Mouse (Mus musculus) hindbrain, embryonic 10.5 days (tissue): ENCODE data around the gene Cyp20a1. TPM values are rescaled to one million over a fixed set of nuclear protein-coding genes. Genes with fewer than 3 reads are reported as not detected.

Experiments
- DNase-seq: peaks from one replicate; pipeline ENCODE4 v3.0.0-alpha.2; 2017; ENCODE audit warnings: low spot score
- H3K27ac ChIP-seq: fragments of 300-500 bp; sonication (generic); 2 replicates; pipeline ENCODE4 v1.5.1; 2016; ENCODE audit warnings: mild to moderate bottlenecking, moderate library complexity
- H3K27me3 ChIP-seq: fragments of 300-500 bp; sonication (generic); 2 replicates; pipeline ENCODE4 v1.6.1; 2016; ENCODE audit warnings: mild to moderate bottlenecking; ENCODE audit not compliant: poor library complexity, insufficient read depth, severe bottlenecking
- H3K36me3 ChIP-seq: fragments of 300-500 bp; sonication (generic); 2 replicates; pipeline ENCODE4 v1.6.1; 2016; ENCODE audit warnings: mild to moderate bottlenecking, moderate library complexity
- H3K4me1 ChIP-seq: fragments of 300-500 bp; sonication (generic); replicated peaks from 2 replicates; pipeline ENCODE4 v1.6.1; 2016; ENCODE audit warnings: mild to moderate bottlenecking
- H3K4me3 ChIP-seq: fragments of 300-500 bp; sonication (generic); 2 replicates; pipeline ENCODE4 v1.5.1; 2016; ENCODE audit warnings: mild to moderate bottlenecking, moderate library complexity
- H3K9me3 ChIP-seq: fragments of 300-500 bp; sonication (generic); 2 replicates; pipeline ENCODE4 v1.6.1; 2016; ENCODE audit warnings: mild to moderate bottlenecking, moderate library complexity
- WGBS: fragments of 180-500 bp; shearing (Covaris S2); methylation state at CpG from one replicate; pipeline ENCODE4 v1.1.7; 2016; 5-methylcytosine and 5-hydroxymethylcytosine counted together
- polyA plus RNA-seq: library from polyadenylated mRNA; unstranded; fragments of >200 nt; fragmentation: Nextera tagmentation; extraction: Ambion mirVana; gene quantifications from 2 replicates; pipeline ENCODE4 v1.2.1, GENCODE M21; 2016

The Cyp20a1 gene
- polyA plus RNA-seq, 1 experiment from 2014 or later = 25.2 TPM

GRCm38 (mm10) chr1:60409928-60410817, 67.0 kb downstream of the Cyp20a1 start:
- Histone ChIP-seq H3K27ac (peak overlapping the region; percentile 99), H3K4me3 (peak overlapping the region; percentile 96)

GRCm38 (mm10) chr1:60416724-60417123, 73.6 kb downstream of the Cyp20a1 start:
- Histone ChIP-seq H3K9me3 (peaks cover 3% of the 10 kb centered on the region; the same call in 1 of the 2 replicates), H3K36me3 (peaks cover 17% of the 10 kb centered on the region; the same call in 1 of the 2 replicates), H3K4me3 (no peak overlapping the region), H3K27me3 (no peaks in the 10 kb centered on the region), H3K4me1 (peaks cover 2% of the 10 kb centered on the region), H3K27ac (no peak overlapping the region)
- WGBS = 82% methylated on average over 3 of the region's 3 CpGs
- DNase-seq = no peak

More at GRCm38 (mm10) chr1:60409928-60410817, 67.0 kb downstream of the Cyp20a1 start:
- WGBS = 1% methylated on average over 54 of the region's 54 CpGs
- H3K27me3 ChIP-seq = no peaks in the 10 kb centered on the region
- peaks cover 32% of the 10 kb centered on the region for H3K4me1 ChIP-seq
- DNase-seq = no peak
- no peaks in the 10 kb centered on the region for H3K9me3 ChIP-seq
- H3K36me3 ChIP-seq = peaks cover 4% of the 10 kb centered on the region; the same call in 1 of the 2 replicates

- Histone ChIP-seq H3K36me3 (peaks cover 23% of the 10 kb centered on the region; the same call in 1 of the 2 replicates), H3K9me3 (0 out of 2 replicates have a peak, but pooled peaks cover 2% of the 10 kb centered on the region), H3K27ac (no peak overlapping the region), H3K27me3 (no peaks in the 10 kb centered on the region), H3K4me3 (no peak overlapping the region), H3K4me1 (peaks cover 15% of the 10 kb centered on the region)
- WGBS = 91% methylated on average over 1 of the region's 1 CpGs
- no peak for DNase-seq
Observed at GRCm38 (mm10) chr1:60423882-60424281, 80.8 kb downstream of the Cyp20a1 start.

- Histone ChIP-seq H3K27me3 (no peaks in the 10 kb centered on the region), H3K36me3 (peaks cover 22% of the 10 kb centered on the region; the same call in 1 of the 2 replicates), H3K27ac (no peak overlapping the region), H3K4me3 (no peak overlapping the region), H3K9me3 (0 out of 2 replicates have a peak, but pooled peaks cover 2% of the 10 kb centered on the region), H3K4me1 (peaks cover 15% of the 10 kb centered on the region)
- DNase-seq = no peak
- WGBS = 93% methylated on average over 2 of the region's 2 CpGs
Observed at GRCm38 (mm10) chr1:60428341-60428740, 85.2 kb downstream of the Cyp20a1 start.

DNA sequence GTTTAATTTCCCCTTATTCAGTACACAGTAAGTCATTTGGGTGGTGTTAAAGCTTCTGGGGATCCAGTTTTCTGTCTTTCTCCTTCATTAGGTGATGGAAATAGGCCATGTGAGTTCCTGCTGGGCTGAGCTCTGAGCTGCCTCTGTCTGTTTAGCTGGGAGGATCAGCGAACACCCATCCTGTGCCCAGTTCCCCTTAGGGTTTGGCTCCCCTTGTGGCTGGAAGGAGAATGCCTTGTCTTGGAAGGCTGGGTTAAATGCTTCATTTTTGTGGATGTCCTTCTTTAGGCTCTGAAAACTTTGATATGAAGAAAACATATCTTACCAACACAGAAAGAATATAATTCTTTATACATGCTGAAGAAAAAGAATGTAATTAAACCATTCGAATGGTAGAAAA, 85.8 kb downstream of the Cyp20a1 start:
- H3K36me3 ChIP-seq = peaks cover 22% of the 10 kb centered on the region; the same call in 1 of the 2 replicates
- H3K9me3 ChIP-seq = 0 out of 2 replicates have a peak, but pooled peaks cover 2% of the 10 kb centered on the region
- H3K27me3 ChIP-seq = no peaks in the 10 kb centered on the region
- no peak for DNase-seq
- 87% methylated on average over 2 of the region's 2 CpGs for WGBS
- H3K4me1 ChIP-seq = peaks cover 15% of the 10 kb centered on the region
- H3K27ac ChIP-seq = no peak overlapping the region
- H3K4me3 ChIP-seq = no peak overlapping the region

GRCm38 (mm10) chr1:60431531-60431930, 88.4 kb downstream of the Cyp20a1 start:
- no peak overlapping the region for H3K4me3 ChIP-seq
- DNase-seq = no peak
- 0 out of 2 replicates have a peak, but pooled peaks cover 2% of the 10 kb centered on the region for H3K9me3 ChIP-seq
- H3K4me1 ChIP-seq = peaks cover 4% of the 10 kb centered on the region
- H3K27ac ChIP-seq = no peak overlapping the region
- no peaks in the 10 kb centered on the region for H3K27me3 ChIP-seq
- 93% methylated on average over 5 of the region's 5 CpGs for WGBS
- peaks cover 29% of the 10 kb centered on the region for H3K36me3 ChIP-seq

GRCm38 (mm10) chr1:60432497-60432896, 89.4 kb downstream of the Cyp20a1 start:
- no peak overlapping the region for H3K4me3 ChIP-seq
- H3K4me1 ChIP-seq = no peaks in the 10 kb centered on the region
- WGBS = 23% methylated on average over 1 of the region's 1 CpGs
- peaks cover 36% of the 10 kb centered on the region for H3K36me3 ChIP-seq
- H3K9me3 ChIP-seq = 0 out of 2 replicates have a peak, but pooled peaks cover 2% of the 10 kb centered on the region
- H3K27ac ChIP-seq = no peak overlapping the region
- no peaks in the 10 kb centered on the region for H3K27me3 ChIP-seq
- DNase-seq = no peak

Other genes starting within 250 kb of the Cyp20a1 start
- 5.0 and 5.4 TPM in 2 replicates for gene Carf, start 245.1 kb upstream of the Cyp20a1 start, polyA plus RNA-seq
- 44.9 and 65.6 TPM in 2 replicates for gene Wdr12, start 244.7 kb upstream of the Cyp20a1 start, polyA plus RNA-seq
- 5.8 and 8.0 TPM in 2 replicates for gene Nbeal1, start 162.7 kb upstream of the Cyp20a1 start, polyA plus RNA-seq
- gene Abi2, start 66.3 kb downstream of the Cyp20a1 start, polyA plus RNA-seq = 57.1 and 58.2 TPM in 2 replicates
- 24.3 and 25.7 TPM in 2 replicates for gene Raph1, start 223.8 kb downstream of the Cyp20a1 start, polyA plus RNA-seq